Mouse (Mus musculus): Measurements from ENCODE around the gene Gm42878. TPM values are rescaled to one million over a fixed set of nuclear protein-coding genes. Genes with fewer than 3 reads are reported as not detected.

Gm42878 gene
- total RNA-seq, 2 experiments from 2014 or later, result 0.98 TPM; not detected in 1

DNA sequence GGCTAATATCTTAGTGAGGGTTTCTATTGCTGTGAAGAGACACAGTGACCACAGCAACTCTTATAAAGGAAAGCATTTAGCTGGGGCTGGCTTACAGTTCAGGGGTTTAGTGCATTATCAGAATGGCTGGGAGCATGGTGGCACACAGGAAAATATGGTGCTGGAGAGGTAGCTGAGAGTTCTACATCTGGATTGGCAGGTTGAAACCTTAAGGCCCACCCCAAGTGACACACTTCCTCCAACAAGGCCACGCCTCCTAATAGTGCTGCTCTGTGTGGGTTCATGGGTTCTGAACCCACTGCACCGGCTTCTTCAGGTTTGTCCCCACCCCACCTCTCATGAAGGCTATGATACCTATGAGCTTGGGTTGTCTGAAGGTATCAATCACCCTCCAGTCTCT, 72.9 kb downstream of the Gm42878 start:
- Histone ChIP-seq H3K27ac (no peak overlapping the region), H3K4me3 (no peak overlapping the region)
- no peak for DNase-seq (ENCODE audit: extremely low spot score in 1 of 2, low spot score in 2 of 2)
- TF ChIP-seq CTCF (IDR thresholded peaks at IDR 0.05), result no peak
- intact Hi-C loops (cut with DNase I), result no loop called here

DNA sequence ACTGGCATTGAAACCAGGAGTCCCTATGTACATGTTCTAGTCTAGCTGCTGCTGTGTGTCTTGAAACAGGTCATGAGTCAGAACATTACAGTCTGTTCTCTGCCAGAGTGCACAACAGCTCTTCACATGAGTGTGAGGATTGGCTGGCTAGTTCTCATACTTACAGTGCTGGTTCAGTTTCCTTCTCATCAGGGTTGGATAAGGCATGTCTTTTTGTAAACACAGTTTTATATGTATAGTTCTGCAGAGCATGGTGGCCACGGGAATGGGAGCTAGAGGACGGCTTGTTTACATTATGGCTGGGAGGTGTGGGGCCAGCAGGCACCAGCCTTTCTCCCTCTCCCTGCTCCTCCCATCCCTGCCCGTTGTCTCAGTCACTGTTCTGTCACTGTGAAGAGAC, 75.7 kb downstream of the Gm42878 start:
- intact Hi-C loops (cut with DNase I), result no loop called here
- H3K27ac ChIP-seq, result no peak overlapping the region
- no peak for TF ChIP-seq CTCF (IDR thresholded peaks at IDR 0.05)
- no peak overlapping the region for H3K4me3 ChIP-seq
- no peak for DNase-seq (ENCODE audit: extremely low spot score in 1 of 2, low spot score in 2 of 2)

Other genes with a start within 250 kb of the Gm42878 start
- 10 to 100 TPM; 78.9 to 81.2 TPM for gene Trafd1, start 159.8 kb downstream of the Gm42878 start, total RNA-seq (2021)
- gene Naa25, start 147.5 kb downstream of the Gm42878 start, total RNA-seq (2021), result 10 to 100 TPM; 42.9 to 43.3 TPM
- gene Tmem116, start 93.6 kb downstream of the Gm42878 start, total RNA-seq (2021), result 1 to 10 TPM; 7.5 to 8.7 TPM
- gene Erp29, start 93.0 kb downstream of the Gm42878 start, total RNA-seq (2021), result 100 to 1,000 TPM; 129 to 136 TPM
- gene Adam1b, start 42.0 kb downstream of the Gm42878 start, total RNA-seq (2021), result under 1 TPM in 1 of 2 experiments, not detected in 1; 0.12 TPM
- gene Adam1a, start within 50 bp of the Gm42878 start, total RNA-seq (2021), result 10 to 100 TPM; 12.1 to 14.9 TPM
- 10 to 100 TPM; 60.1 to 75.3 TPM for gene Mapkapk5, start 423 bp upstream of the Gm42878 start, total RNA-seq (2021)
- 100 to 1,000 TPM; 111 to 120 TPM for gene Aldh2, start 48.3 kb upstream of the Gm42878 start, total RNA-seq (2021)
- gene Acad12, start 73.5 kb upstream of the Gm42878 start, total RNA-seq (2021), result 1 to 10 TPM; 6.1 to 6.9 TPM
- gene Acad10, start 115.0 kb upstream of the Gm42878 start, total RNA-seq (2021), result 1 to 10 TPM; 5.0 to 5.3 TPM
- gene Brap, start 115.1 kb upstream of the Gm42878 start, total RNA-seq (2021), result 10 to 100 TPM; 67.3 to 68.0 TPM
- gene Atxn2, start 165.9 kb upstream of the Gm42878 start, total RNA-seq (2021), result 100 to 1,000 TPM; 248 to 251 TPM

Measured in left cerebral cortex, adult 2 months (tissue).